Mouse (Mus musculus) midbrain, embryonic 15.5 days (tissue): ENCODE measurements around the gene Myl6b. TPM values are rescaled to one million over a fixed set of nuclear protein-coding genes. Genes with fewer than 3 reads are reported as not detected.
A peak's percentile ranks its signal among the peaks of the same experiment; 100 is the strongest.
"Not testable (repeated sequence)": the region's sequence is repeated elsewhere in the genome, so short reads cannot be mapped to it uniquely, and the experiment has no call there.

Source experiments
- ATAC-seq: fragments of 200-750 bp; cut with Nextera tagmentation; replicated peaks from 2 replicates; pipeline ENCODE4 v1.8.0; 2017; ENCODE audit warnings: moderate TSS enrichment
- H3K27ac ChIP-seq: fragments of 300-500 bp; sonication (generic); 2 replicates; pipeline ENCODE4 v1.5.1; 2015; ENCODE audit warnings: mild to moderate bottlenecking, inconsistent platforms
- H3K27me3 ChIP-seq: fragments of 300-500 bp; sonication (generic); replicated peaks from 2 replicates; pipeline ENCODE4 v1.6.1; 2015; ENCODE audit warnings: inconsistent platforms
- H3K36me3 ChIP-seq: fragments of 300-500 bp; sonication (generic); replicated peaks from 2 replicates; pipeline ENCODE4 v1.6.1; 2015; ENCODE audit warnings: inconsistent platforms
- H3K4me1 ChIP-seq: fragments of 300-500 bp; sonication (generic); 2 replicates; pipeline ENCODE4 v1.6.1; 2015; ENCODE audit warnings: inconsistent platforms
- H3K4me2 ChIP-seq: fragments of 300-500 bp; sonication (generic); 2 replicates; pipeline ENCODE4 v1.6.1; 2015; ENCODE audit warnings: inconsistent platforms, mild to moderate bottlenecking, moderate library complexity
- H3K4me3 ChIP-seq: fragments of 300-500 bp; sonication (generic); 2 replicates; pipeline ENCODE4 v1.5.1; 2015; ENCODE audit warnings: mild to moderate bottlenecking, inconsistent platforms
- H3K9ac ChIP-seq: fragments of 300-500 bp; sonication (generic); 2 replicates; pipeline ENCODE4 v1.6.1; 2015; ENCODE audit warnings: mild to moderate bottlenecking, inconsistent platforms
- H3K9me3 ChIP-seq: fragments of 300-500 bp; sonication (generic); 2 replicates; pipeline ENCODE4 v1.6.1; 2016; ENCODE audit warnings: inconsistent platforms
- WGBS: fragments of 180-500 bp; shearing (Covaris S2); methylation state at CpG from one replicate; pipeline ENCODE4 v1.1.7; 2015; ENCODE audit warnings: mixed read lengths; 5-methylcytosine and 5-hydroxymethylcytosine counted together
- polyA plus RNA-seq: library from polyadenylated mRNA; unstranded; fragments of >200 nt; fragmentation: Nextera tagmentation; extraction: Ambion mirVana; gene quantifications from 2 replicates; pipeline ENCODE4 v1.2.1, GENCODE M21; 2015

Gene Myl6b
- polyA plus RNA-seq, 1 experiment from 2014 or later, result 5.7 TPM

- no peak overlapping the region for H3K27ac ChIP-seq
- 86% methylated on average over 12 of the region's 12 CpGs for WGBS
- H3K27me3 ChIP-seq, result peaks cover 9% of the 10 kb centered on the region; the same call in 1 of the 2 replicates
- no peak overlapping the region for H3K4me2 ChIP-seq
- no peaks in the 10 kb centered on the region for H3K9me3 ChIP-seq
- no peak for ATAC-seq
- no peak overlapping the region for H3K9ac ChIP-seq
- H3K36me3 ChIP-seq, result no peaks in the 10 kb centered on the region
- no peaks in the 10 kb centered on the region for H3K4me1 ChIP-seq
- no peak overlapping the region for H3K4me3 ChIP-seq
These were observed 13.3 kb upstream of the Myl6b start for GRCm38 (mm10) chr10:128511761-128512160.

- H3K36me3 ChIP-seq, result no peaks in the 10 kb centered on the region
- WGBS, result 94% methylated on average over 9 of the region's 9 CpGs
These were observed 12.7 kb upstream of the Myl6b start for GRCm38 (mm10) chr10:128511189-128511588.

GRCm38 (mm10) chr10:128510301-128510700, 11.8 kb upstream of the Myl6b start:
- no peak for ATAC-seq
- Histone ChIP-seq H3K4me2 (no peak overlapping the region), H3K9me3 (no peaks in the 10 kb centered on the region), H3K4me3 (no peak overlapping the region), H3K36me3 (no peaks in the 10 kb centered on the region), H3K27me3 (no peaks in the 10 kb centered on the region), H3K27ac (no peak overlapping the region), H3K9ac (no peak overlapping the region), H3K4me1 (no peaks in the 10 kb centered on the region)
- WGBS, result 91% methylated on average over 11 of the region's 11 CpGs

More at GRCm38 (mm10) chr10:128511189-128511588, 12.7 kb upstream of the Myl6b start:
- no peak overlapping the region for H3K4me3 ChIP-seq
- no peak overlapping the region for H3K27ac ChIP-seq
- no peaks in the 10 kb centered on the region for H3K4me1 ChIP-seq
- H3K4me2 ChIP-seq, result no peak overlapping the region
- no peak for ATAC-seq
- peaks cover 3% of the 10 kb centered on the region; the same call in 1 of the 2 replicates for H3K27me3 ChIP-seq
- no peaks in the 10 kb centered on the region for H3K9me3 ChIP-seq
- no peak overlapping the region for H3K9ac ChIP-seq

GRCm38 (mm10) chr10:128509831-128510230, 11.3 kb upstream of the Myl6b start:
- WGBS, result 83% methylated on average over 4 of the region's 4 CpGs
- Histone ChIP-seq H3K36me3 (no peaks in the 10 kb centered on the region), H3K4me3 (no peak overlapping the region), H3K9me3 (no peaks in the 10 kb centered on the region), H3K4me1 (no peaks in the 10 kb centered on the region), H3K4me2 (no peak overlapping the region), H3K27ac (no peak overlapping the region), H3K27me3 (no peaks in the 10 kb centered on the region), H3K9ac (no peak overlapping the region)
- no peak for ATAC-seq

DNA sequence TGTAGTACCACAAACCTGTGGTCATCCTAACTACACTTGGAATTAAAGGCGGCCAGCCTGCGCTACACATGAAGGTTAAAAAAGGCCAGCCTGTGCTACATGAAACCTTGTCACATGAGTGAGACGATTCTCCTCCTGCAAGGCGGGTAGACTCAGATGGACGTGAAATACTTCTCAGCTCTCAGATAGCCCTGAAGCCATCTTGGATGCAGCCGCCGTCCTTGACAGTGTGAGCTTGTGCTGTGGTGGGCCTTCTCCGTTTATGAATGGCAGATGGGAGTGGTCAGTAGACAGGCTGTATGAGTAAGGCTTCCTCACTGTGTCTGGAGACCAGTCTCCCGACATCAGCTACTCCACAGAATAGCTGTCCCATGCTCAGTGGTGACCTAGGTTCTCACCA, 10.7 kb upstream of the Myl6b start:
- Histone ChIP-seq H3K27me3 (no peaks in the 10 kb centered on the region), H3K9ac (no peak overlapping the region), H3K4me3 (no peak overlapping the region), H3K9me3 (no peaks in the 10 kb centered on the region), H3K36me3 (no peaks in the 10 kb centered on the region), H3K4me2 (no peak overlapping the region), H3K4me1 (no peaks in the 10 kb centered on the region), H3K27ac (no peak overlapping the region)
- ATAC-seq, result no peak
- WGBS, result 88% methylated on average over 9 of the region's 9 CpGs

DNA sequence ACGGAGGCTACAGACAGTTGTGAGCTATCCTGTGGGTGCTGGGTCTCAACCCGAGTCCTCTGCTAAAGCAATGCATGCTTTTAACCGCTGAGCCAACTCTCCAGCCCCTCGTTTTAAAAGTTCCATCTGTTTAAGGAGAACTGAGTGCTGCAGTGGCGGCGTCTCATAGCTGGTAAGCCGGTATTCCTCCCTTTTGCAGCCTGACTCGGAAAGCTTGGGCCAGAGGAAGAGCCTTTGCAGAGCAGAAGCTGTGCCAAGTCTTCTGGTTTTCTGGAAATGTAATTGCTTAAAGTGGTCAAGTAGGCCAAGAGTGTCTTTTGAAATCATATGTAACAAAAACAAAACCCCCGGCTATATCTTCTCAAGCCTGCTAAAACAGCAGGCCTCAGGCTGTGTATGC, 9.8 kb upstream of the Myl6b start:
- Histone ChIP-seq H3K27ac (no peak overlapping the region), H3K9ac (no peak overlapping the region), H3K27me3 (no peaks in the 10 kb centered on the region), H3K9me3 (no peaks in the 10 kb centered on the region), H3K36me3 (no peaks in the 10 kb centered on the region), H3K4me2 (no peak overlapping the region), H3K4me1 (no peaks in the 10 kb centered on the region), H3K4me3 (no peak overlapping the region)
- 84% methylated on average over 9 of the region's 9 CpGs for whole genome bisulfite sequencing
- no peak for ATAC-seq

DNA sequence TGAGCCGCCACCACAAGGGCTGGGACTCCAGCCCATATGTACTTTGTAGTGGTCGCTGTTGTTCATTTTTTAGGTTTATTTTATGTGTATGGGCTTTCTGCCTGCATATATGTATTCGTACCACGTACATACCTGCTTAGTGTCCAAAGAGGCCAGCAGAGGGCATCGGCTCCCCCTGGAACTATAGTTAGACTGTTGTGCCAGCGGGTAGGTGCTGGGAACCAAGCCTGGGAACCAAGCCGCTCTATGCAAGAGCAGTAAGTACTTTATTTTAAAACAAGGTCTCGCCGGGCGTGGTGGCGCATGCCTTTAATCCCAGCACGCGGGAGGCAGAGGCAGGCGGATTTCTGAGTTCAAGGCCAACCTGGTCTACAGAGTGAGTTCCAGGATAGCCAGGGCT, 7.5 kb upstream of the Myl6b start:
- Histone ChIP-seq H3K4me1 (no peaks in the 10 kb centered on the region), H3K36me3 (no peaks in the 10 kb centered on the region), H3K4me2 (no peak overlapping the region), H3K27ac (no peak overlapping the region), H3K4me3 (no peak overlapping the region), H3K9me3 (no peaks in the 10 kb centered on the region), H3K27me3 (no peaks in the 10 kb centered on the region), H3K9ac (no peak overlapping the region)
- WGBS, result 96% methylated on average over 14 of the region's 14 CpGs
- no peak for ATAC-seq

DNA sequence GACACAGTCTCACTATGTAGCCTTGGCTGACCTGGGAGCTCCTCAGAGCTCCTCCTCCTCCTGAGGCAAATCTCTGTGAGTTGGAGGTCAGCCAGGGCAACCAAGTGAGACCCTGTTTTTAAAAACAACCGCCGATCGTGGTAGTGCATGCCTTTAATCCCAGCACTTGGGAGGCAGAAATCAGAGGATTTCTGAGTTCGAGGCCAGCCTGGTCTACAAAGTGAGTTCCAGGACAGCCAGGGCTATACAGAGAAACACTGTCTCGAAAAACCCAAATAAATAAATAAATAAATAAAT, 6.8 kb upstream of the Myl6b start:
- not testable (repeated sequence) for H3K4me2 ChIP-seq, H3K36me3 ChIP-seq, H3K27ac ChIP-seq, H3K4me3 ChIP-seq, H3K9me3 ChIP-seq, H3K9ac ChIP-seq, H3K4me1 ChIP-seq, H3K27me3 ChIP-seq, ATAC-seq
- WGBS, result 83% methylated on average over 5 of the region's 5 CpGs

- 83% methylated on average over 9 of the region's 9 CpGs for WGBS
- no peak overlapping the region for H3K9ac ChIP-seq
- no peak overlapping the region for H3K4me3 ChIP-seq
- H3K9me3 ChIP-seq, result no peaks in the 10 kb centered on the region
- no peaks in the 10 kb centered on the region for H3K36me3 ChIP-seq
- no peak overlapping the region for H3K27ac ChIP-seq
- no peak overlapping the region for H3K4me2 ChIP-seq
- no peaks in the 10 kb centered on the region for H3K27me3 ChIP-seq
- no peaks in the 10 kb centered on the region for H3K4me1 ChIP-seq
- no peak for ATAC-seq
These were observed 6.3 kb upstream of the Myl6b start for GRCm38 (mm10) chr10:128504641-128505370.

DNA sequence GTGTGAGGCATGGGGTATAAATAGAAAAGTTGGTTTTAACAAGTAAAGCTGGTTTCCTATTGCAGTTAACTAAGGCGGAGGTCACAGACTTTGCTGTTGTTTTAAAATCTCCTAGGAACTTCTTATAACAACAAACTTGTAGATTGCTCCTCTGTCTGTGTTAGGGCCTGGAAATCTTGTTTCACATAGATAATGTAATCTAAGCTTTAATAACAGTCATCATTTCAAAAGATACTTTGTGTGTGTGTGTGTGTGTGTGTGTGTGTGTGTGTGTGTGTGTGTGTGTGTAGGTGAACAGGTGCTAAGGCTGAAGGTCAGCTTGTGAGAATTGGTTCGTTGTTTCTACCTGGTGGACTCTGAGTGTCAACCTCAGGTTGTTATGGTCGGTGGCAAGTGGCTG, 5.5 kb upstream of the Myl6b start:
- WGBS, result 96% methylated on average over 3 of the region's 3 CpGs
- Histone ChIP-seq H3K4me2 (no peak overlapping the region), H3K4me3 (no peak overlapping the region), H3K36me3 (no peaks in the 10 kb centered on the region), H3K9ac (no peak overlapping the region), H3K9me3 (no peaks in the 10 kb centered on the region), H3K27me3 (no peaks in the 10 kb centered on the region), H3K4me1 (peaks cover 7% of the 10 kb centered on the region), H3K27ac (no peak overlapping the region)
- no peak for ATAC-seq

GRCm38 (mm10) chr10:128503532-128503931, 5.0 kb upstream of the Myl6b start:
- Histone ChIP-seq H3K4me2 (no peak overlapping the region), H3K9ac (no peak overlapping the region), H3K4me1 (peaks cover 7% of the 10 kb centered on the region), H3K4me3 (no peak overlapping the region), H3K9me3 (no peaks in the 10 kb centered on the region), H3K36me3 (no peaks in the 10 kb centered on the region), H3K27ac (no peak overlapping the region), H3K27me3 (no peaks in the 10 kb centered on the region)
- ATAC-seq, result no peak
- WGBS, result 74% methylated on average over 8 of the region's 8 CpGs

- Histone ChIP-seq H3K36me3 (no peaks in the 10 kb centered on the region), H3K4me2 (no peak overlapping the region), H3K27ac (no peak overlapping the region), H3K27me3 (no peaks in the 10 kb centered on the region), H3K4me3 (no peak overlapping the region), H3K9me3 (no peaks in the 10 kb centered on the region), H3K4me1 (peaks cover 13% of the 10 kb centered on the region), H3K9ac (no peak overlapping the region)
- WGBS, result 82% methylated on average over 5 of the region's 5 CpGs
- ATAC-seq, result no peak
These were observed 3.9 kb upstream of the Myl6b start for GRCm38 (mm10) chr10:128502341-128502740.

- Histone ChIP-seq H3K27ac (peak overlapping the region; percentile 72), H3K9ac (peak overlapping the region; percentile 43), H3K36me3 (no peaks in the 10 kb centered on the region), H3K4me2 (peak overlapping the region; percentile 83), H3K9me3 (no peaks in the 10 kb centered on the region), H3K4me1 (peaks cover 21% of the 10 kb centered on the region), H3K27me3 (no peaks in the 10 kb centered on the region), H3K4me3 (peak overlapping the region; percentile 77)
- peak; percentile 19 for ATAC-seq
- 1% methylated on average over 21 of the region's 21 CpGs for WGBS
These were observed 709 bp upstream of the Myl6b start for GRCm38 (mm10) chr10:128499116-128499671.
